Mouse (Mus musculus): ENCODE measurements at regions not wholly inside any gene's neighbourhood (a gene's known extent, or its start where the extent isn't known, plus 50 kb on each side); places are given as distances from the start of the nearest gene placed in this dataset.

GRCm38 (mm10) chr3:37984706-37985105, 260.4 kb upstream of the Gm5148 start:
- no peak for DNase-seq (ENCODE audit: extremely low spot score in 1 of 2, low spot score in 1 of 2)

- no peak for DNase-seq (ENCODE audit: extremely low spot score in 1 of 2, low spot score in 1 of 2)
Observed at GRCm38 (mm10) chr3:37981481-37982180, 257.3 kb upstream of the Gm5148 start.

GRCm38 (mm10) chr3:37979871-37980270, 255.6 kb upstream of the Gm5148 start:
- DNase-seq (ENCODE audit: extremely low spot score in 1 of 2, low spot score in 1 of 2) = peak in 1 of 2 experiments; percentile 17

GRCm38 (mm10) chr3:37978481-37978880, 254.2 kb upstream of the Gm5148 start:
- peak in 1 of 2 experiments; percentile 29 for DNase-seq (ENCODE audit: extremely low spot score in 1 of 2, low spot score in 1 of 2)

- no peak for DNase-seq (ENCODE audit: extremely low spot score in 1 of 2, low spot score in 1 of 2)
Observed at GRCm38 (mm10) chr3:37977453-37977852, 253.2 kb upstream of the Gm5148 start.

- DNase-seq (ENCODE audit: extremely low spot score in 1 of 2, low spot score in 1 of 2) = peak in 1 of 2 experiments; percentile 9
Observed at GRCm38 (mm10) chr3:37976566-37976965, 252.3 kb upstream of the Gm5148 start.

- no peak for DNase-seq (ENCODE audit: extremely low spot score in 1 of 2, low spot score in 1 of 2)
Observed at GRCm38 (mm10) chr3:37975194-37975756, 251.0 kb upstream of the Gm5148 start.

- no peak for DNase-seq (ENCODE audit: extremely low spot score in 1 of 2, low spot score in 1 of 2)
Observed at GRCm38 (mm10) chr3:37972931-37973330, 248.6 kb upstream of the Gm5148 start.

- DNase-seq (ENCODE audit: extremely low spot score in 1 of 2, low spot score in 1 of 2) = no peak
Observed at GRCm38 (mm10) chr3:37971240-37971639, 246.9 kb upstream of the Gm5148 start.

GRCm38 (mm10) chr3:37968654-37969053, 244.4 kb upstream of the Gm5148 start:
- DNase-seq (ENCODE audit: extremely low spot score in 1 of 2, low spot score in 1 of 2) = no peak

- no peak for DNase-seq (ENCODE audit: extremely low spot score in 1 of 2, low spot score in 1 of 2)
Observed at GRCm38 (mm10) chr3:37965221-37965620, 240.9 kb upstream of the Gm5148 start.

- no peak for DNase-seq (ENCODE audit: extremely low spot score in 1 of 2, low spot score in 1 of 2)
Observed at GRCm38 (mm10) chr3:37964083-37964482, 239.8 kb upstream of the Gm5148 start.

GRCm38 (mm10) chr3:37962811-37963210, 238.5 kb upstream of the Gm5148 start:
- no peak for DNase-seq (ENCODE audit: extremely low spot score in 1 of 2, low spot score in 1 of 2)

- DNase-seq (ENCODE audit: extremely low spot score in 1 of 2, low spot score in 1 of 2) = no peak
Observed at GRCm38 (mm10) chr3:37962043-37962810, 237.9 kb upstream of the Gm5148 start.

- no peak for DNase-seq (ENCODE audit: extremely low spot score in 1 of 2, low spot score in 1 of 2)
Observed at GRCm38 (mm10) chr3:37958361-37958978, 234.2 kb upstream of the Gm5148 start.

- DNase-seq (ENCODE audit: extremely low spot score in 1 of 2, low spot score in 1 of 2) = no peak
Observed at GRCm38 (mm10) chr3:37956543-37956942, 232.3 kb upstream of the Gm5148 start.

GRCm38 (mm10) chr3:37952891-37953290, 228.6 kb upstream of the Gm5148 start:
- peak in 1 of 2 experiments; percentile 47 for DNase-seq (ENCODE audit: extremely low spot score in 1 of 2, low spot score in 1 of 2)

- no peak for DNase-seq (ENCODE audit: extremely low spot score in 1 of 2, low spot score in 1 of 2)
Observed at GRCm38 (mm10) chr3:37952251-37952650, 228.0 kb upstream of the Gm5148 start.

GRCm38 (mm10) chr3:37943661-37944060, 219.4 kb upstream of the Gm5148 start:
- DNase-seq (ENCODE audit: extremely low spot score in 1 of 2, low spot score in 1 of 2) = no peak

GRCm38 (mm10) chr3:37940016-37940415, 215.7 kb upstream of the Gm5148 start:
- no peak for DNase-seq (ENCODE audit: extremely low spot score in 1 of 2, low spot score in 1 of 2)

- no peak for DNase-seq (ENCODE audit: extremely low spot score in 1 of 2, low spot score in 1 of 2)
Observed at GRCm38 (mm10) chr3:37938870-37939269, 214.6 kb upstream of the Gm5148 start.

Measured in layer of hippocampus, postnatal 25 days (tissue).